Mouse (Mus musculus) neural tube, embryonic 11.5 days (tissue): Measurements from ENCODE around the gene Rftn1. TPM values are rescaled to one million over a fixed set of nuclear protein-coding genes. Genes with fewer than 3 reads are reported as not detected.

ENCODE experiments used
- ATAC-seq: fragments of 200-750 bp; cut with Nextera tagmentation; 2 replicates; pipeline ENCODE4 v1.8.0; 2017; ENCODE audit warnings: moderate number of reproducible peaks, mild to moderate bottlenecking, moderate TSS enrichment, moderate library complexity; ENCODE audit not compliant: insufficient read depth, low FRiP score, low TSS enrichment
- DNase-seq: peaks from one replicate; pipeline ENCODE4 v3.0.0-alpha.2; 2015; ENCODE audit warnings: low spot score
- H3K27ac ChIP-seq: fragments of 300-500 bp; sonication (generic); 2 replicates; pipeline ENCODE4 v1.5.1; 2014; ENCODE audit warnings: low read depth, mild to moderate bottlenecking, low read length
- H3K27me3 ChIP-seq: fragments of 300-500 bp; sonication (generic); 2 replicates; pipeline ENCODE4 v1.6.1; 2014; ENCODE audit warnings: mild to moderate bottlenecking, low read length, mixed read lengths; ENCODE audit not compliant: control insufficient read depth, insufficient read depth
- H3K36me3 ChIP-seq: fragments of 300-500 bp; sonication (generic); 2 replicates; pipeline ENCODE4 v1.6.1; 2014; ENCODE audit warnings: mild to moderate bottlenecking, low read length, moderate library complexity, mixed read lengths; ENCODE audit not compliant: control insufficient read depth, insufficient read depth
- H3K4me1 ChIP-seq: fragments of 300-500 bp; sonication (generic); 2 replicates; pipeline ENCODE4 v1.6.1; 2014; ENCODE audit warnings: low read length, mixed read lengths; ENCODE audit not compliant: control insufficient read depth, insufficient read depth
- H3K4me2 ChIP-seq: fragments of 300-500 bp; sonication (generic); 2 replicates; pipeline ENCODE4 v1.6.1; 2014; ENCODE audit warnings: low read depth, mild to moderate bottlenecking, moderate library complexity
- H3K4me3 ChIP-seq: fragments of 300-500 bp; sonication (generic); 2 replicates; pipeline ENCODE4 v1.5.1; 2014; ENCODE audit warnings: low read depth, low read length
- H3K9ac ChIP-seq: fragments of 300-500 bp; sonication (generic); 2 replicates; pipeline ENCODE4 v1.6.1; 2014; ENCODE audit warnings: mild to moderate bottlenecking, low read length
- H3K9me3 ChIP-seq: fragments of 300-500 bp; sonication (generic); 2 replicates; pipeline ENCODE4 v1.6.1; 2016; ENCODE audit warnings: low read length; ENCODE audit not compliant: control insufficient read depth
- WGBS: fragments of 180-500 bp; shearing (Covaris S2); extraction: QIAGEN DNeasy Blood & Tissue Kit; methylation state at CpG from one replicate; pipeline ENCODE4 v1.1.7; 2014; 5-methylcytosine and 5-hydroxymethylcytosine counted together
- polyA plus RNA-seq: library from polyadenylated mRNA; unstranded; fragments of >200 nt; fragmentation: Nextera tagmentation; extraction: Ambion mirVana; gene quantifications from 2 replicates; pipeline ENCODE4 v1.2.1, GENCODE M21; 2014

The Rftn1 gene
- 6.9 and 7.8 TPM in 2 replicates for polyA plus RNA-seq

GRCm38 (mm10) chr17:50190131-50191015, at the start of gene Rftn1:
Gene Rftn1 (minus strand): TSS chr17:50190674.
- 1% methylated on average over 74 of the region's 79 CpGs for WGBS
- H3K4me1 ChIP-seq: peaks cover 8% of the 10 kb centered on the region; the same call in 1 of the 2 replicates
- peak; percentile 16; the same call in 1 of the 2 replicates for ATAC-seq
- peak within 1 kb of the TSS; percentile 52 for H3K9ac ChIP-seq
- peak within 1 kb of the TSS; percentile 99 for H3K4me2 ChIP-seq
- peak within 1 kb of the TSS; percentile 63 for H3K4me3 ChIP-seq
- H3K9me3 ChIP-seq: no peaks in the 10 kb centered on the region
- peaks cover 19% of the 10 kb centered on the region for H3K27me3 ChIP-seq
- no peaks in the 10 kb centered on the region for H3K36me3 ChIP-seq
- DNase-seq: peak; percentile 60
- no peak within 1 kb of the TSS for H3K27ac ChIP-seq

DNA sequence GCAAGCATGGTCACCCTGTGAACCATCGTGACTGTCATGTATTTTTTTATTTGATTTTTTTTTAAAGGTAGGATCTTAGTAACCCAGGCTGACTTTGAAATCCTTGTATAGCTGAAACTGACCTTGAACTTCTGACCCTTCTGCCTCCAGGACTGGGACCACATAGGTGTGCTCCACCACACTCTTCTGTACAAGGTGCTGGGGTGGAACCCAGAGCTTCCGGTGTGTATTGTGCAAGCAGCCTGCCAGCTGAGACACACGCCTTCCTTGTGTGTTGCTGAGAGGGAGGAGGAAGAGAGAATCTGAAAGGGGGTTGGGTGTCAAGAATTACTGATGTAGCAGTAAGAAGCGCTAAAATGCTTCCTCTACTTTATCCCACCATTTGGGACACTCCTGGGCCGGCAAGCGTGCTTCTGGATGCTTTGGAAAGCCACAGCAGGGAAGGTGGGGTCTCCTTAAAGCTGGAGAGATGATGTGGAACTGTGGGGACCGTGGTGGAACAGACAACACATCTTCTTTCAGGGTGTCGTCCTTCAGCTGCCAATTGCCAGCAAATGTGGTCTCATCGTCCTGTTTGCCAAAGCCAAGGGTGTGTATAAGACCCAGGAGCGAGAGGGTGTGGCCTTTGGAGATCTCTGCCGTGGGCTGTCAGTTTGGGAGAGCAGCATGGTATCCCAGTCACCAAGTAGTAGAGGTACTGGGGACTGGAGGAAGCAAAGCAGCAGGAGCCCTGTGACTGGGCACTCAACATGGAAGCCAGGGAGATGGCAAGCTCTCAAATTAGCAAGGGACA, 47.5 kb upstream of the Rftn1 start:
- no peaks in the 10 kb centered on the region for H3K9me3 ChIP-seq
- no peak overlapping the region for H3K27ac ChIP-seq
- H3K4me3 ChIP-seq: no peak overlapping the region
- no peaks in the 10 kb centered on the region for H3K36me3 ChIP-seq
- no peak overlapping the region for H3K4me2 ChIP-seq
- DNase-seq (no peak), ATAC-seq (no peak; the same call in 1 of the 2 replicates)
- no peak overlapping the region for H3K9ac ChIP-seq
- 67% methylated on average over 11 of the region's 11 CpGs for WGBS
- no peaks in the 10 kb centered on the region for H3K4me1 ChIP-seq
- no peaks in the 10 kb centered on the region for H3K27me3 ChIP-seq

DNA sequence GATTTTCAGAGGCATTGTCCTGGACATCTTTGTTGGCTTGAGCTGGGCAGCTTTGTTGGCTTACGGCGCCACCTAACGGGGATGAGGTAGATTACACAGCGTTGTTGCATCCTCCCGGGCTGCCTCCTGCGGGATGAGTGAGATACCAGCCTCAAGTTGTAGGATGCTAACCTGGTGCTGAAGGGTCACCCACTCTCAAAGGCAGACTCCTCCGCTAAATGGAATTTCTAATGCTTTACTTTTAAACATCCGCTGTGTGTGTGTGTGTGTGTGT, 46.9 kb upstream of the Rftn1 start:
- H3K4me2 ChIP-seq: no peak overlapping the region
- H3K9ac ChIP-seq: peak overlapping the region; percentile 15; the same call in 1 of the 2 replicates
- WGBS: 5% methylated on average over 8 of the region's 8 CpGs
- ATAC-seq (peak; percentile 88), DNase-seq (peak; percentile 81)
- H3K36me3 ChIP-seq: no peaks in the 10 kb centered on the region
- H3K9me3 ChIP-seq: no peaks in the 10 kb centered on the region
- no peaks in the 10 kb centered on the region for H3K4me1 ChIP-seq
- no peaks in the 10 kb centered on the region for H3K27me3 ChIP-seq
- no peak overlapping the region for H3K4me3 ChIP-seq
- H3K27ac ChIP-seq: no peak overlapping the region

DNA sequence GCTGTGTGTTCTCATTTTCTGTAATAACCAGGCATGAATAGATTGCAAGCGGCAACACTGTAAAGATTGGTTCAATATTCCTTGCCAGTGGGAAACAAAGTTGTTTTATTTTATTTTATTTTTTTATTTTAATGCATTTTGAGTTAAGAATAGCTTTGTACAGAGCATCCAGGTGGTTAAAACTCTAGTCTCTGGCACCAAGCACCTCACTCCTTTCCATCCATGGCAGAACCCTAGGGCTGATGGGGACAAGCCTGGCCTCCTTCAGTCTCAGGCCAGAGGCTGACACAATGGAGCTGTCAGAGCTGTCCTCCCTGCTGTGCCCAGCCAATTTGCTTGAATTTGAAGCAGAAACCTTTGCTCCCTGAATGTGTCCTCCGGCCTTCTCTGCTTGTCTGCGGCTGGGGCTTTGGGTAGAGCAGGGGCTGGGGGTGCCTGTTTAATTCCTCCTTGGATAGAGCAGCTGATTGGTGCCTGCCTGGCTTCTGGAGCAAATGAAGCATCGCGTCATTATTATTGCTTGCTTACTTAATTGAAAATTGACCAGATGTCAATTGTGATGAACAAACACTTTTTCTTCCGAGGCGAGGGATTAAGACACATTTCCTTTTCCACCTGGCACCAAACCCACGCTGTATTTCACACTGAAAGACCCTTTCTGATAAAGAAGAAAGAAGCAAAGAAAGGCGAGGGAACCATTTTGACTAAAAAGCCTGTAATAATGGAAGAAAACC, 46.4 kb upstream of the Rftn1 start:
- peak; percentile 85 for ATAC-seq
- no peaks in the 10 kb centered on the region for H3K4me1 ChIP-seq
- H3K9me3 ChIP-seq: no peaks in the 10 kb centered on the region
- no peaks in the 10 kb centered on the region for H3K36me3 ChIP-seq
- WGBS: 40% methylated on average over 9 of the region's 9 CpGs
- peak overlapping the region; percentile 60; the same call in 1 of the 2 replicates for H3K27ac ChIP-seq
- H3K27me3 ChIP-seq: no peaks in the 10 kb centered on the region
- H3K4me2 ChIP-seq: no peak overlapping the region
- peak overlapping the region; percentile 15; the same call in 1 of the 2 replicates for H3K9ac ChIP-seq
- peak; percentile 65 for DNase-seq
- no peak overlapping the region for H3K4me3 ChIP-seq

- peak; percentile 30 for DNase-seq
- Histone ChIP-seq H3K4me2 (no peak overlapping the region), H3K9me3 (no peaks in the 10 kb centered on the region), H3K4me3 (no peak overlapping the region), H3K27ac (no peak overlapping the region), H3K27me3 (no peaks in the 10 kb centered on the region), H3K36me3 (no peaks in the 10 kb centered on the region), H3K4me1 (no peaks in the 10 kb centered on the region), H3K9ac (no peak overlapping the region)
- 44% methylated on average over 13 of the region's 13 CpGs for WGBS
- peak; percentile 45 for ATAC-seq
Observed at GRCm38 (mm10) chr17:50235943-50236701, 45.6 kb upstream of the Rftn1 start.

DNA sequence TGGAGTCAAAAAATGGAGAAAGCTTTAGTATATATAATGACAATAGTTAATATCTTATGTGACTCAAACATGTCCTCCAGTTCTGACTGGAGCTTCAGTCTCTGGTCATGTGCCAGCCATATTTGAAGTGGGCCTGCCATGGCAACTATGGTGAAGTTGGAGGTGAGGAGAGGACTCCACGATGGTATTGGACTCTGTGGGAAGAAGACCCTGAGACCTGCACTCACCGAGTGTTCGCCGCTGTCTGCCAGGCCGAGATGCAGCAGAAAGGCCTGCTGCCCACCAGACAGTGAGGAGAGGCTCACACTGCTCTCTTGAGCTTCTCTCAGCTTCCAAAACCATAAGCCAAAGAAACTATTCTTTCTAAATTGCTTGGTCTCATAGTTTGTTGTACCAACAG, 43.5 kb upstream of the Rftn1 start:
- ATAC-seq: no peak
- no peak overlapping the region for H3K4me3 ChIP-seq
- H3K36me3 ChIP-seq: no peaks in the 10 kb centered on the region
- H3K27ac ChIP-seq: no peak overlapping the region
- 90% methylated on average over 5 of the region's 5 CpGs for WGBS
- no peaks in the 10 kb centered on the region for H3K4me1 ChIP-seq
- H3K27me3 ChIP-seq: no peaks in the 10 kb centered on the region
- H3K4me2 ChIP-seq: no peak overlapping the region
- H3K9ac ChIP-seq: no peak overlapping the region
- no peak for DNase-seq
- H3K9me3 ChIP-seq: no peaks in the 10 kb centered on the region

DNA sequence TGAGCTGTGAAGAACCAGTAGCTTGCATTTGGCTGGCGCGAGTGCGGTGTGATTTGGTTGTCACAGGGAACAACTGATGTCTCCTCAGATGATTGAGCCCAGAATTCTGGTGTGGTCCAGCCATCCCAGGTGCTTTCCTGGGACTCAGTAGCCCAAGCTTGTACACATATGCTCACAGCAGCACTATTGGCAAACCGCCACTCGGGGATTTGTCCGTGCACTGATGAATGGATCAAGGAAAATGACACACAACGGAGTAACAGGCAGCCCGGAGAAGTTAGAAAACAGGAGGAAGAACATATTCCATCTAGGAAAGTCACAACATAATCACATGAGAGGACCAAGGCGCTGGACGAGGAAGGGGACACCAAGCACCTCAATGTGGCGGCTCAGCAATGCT, 42.3 kb upstream of the Rftn1 start:
- no peaks in the 10 kb centered on the region for H3K36me3 ChIP-seq
- ATAC-seq (no peak), DNase-seq (no peak)
- H3K4me2 ChIP-seq: no peak overlapping the region
- H3K4me3 ChIP-seq: no peak overlapping the region
- 91% methylated on average over 11 of the region's 11 CpGs for WGBS
- H3K4me1 ChIP-seq: no peaks in the 10 kb centered on the region
- no peaks in the 10 kb centered on the region for H3K9me3 ChIP-seq
- H3K9ac ChIP-seq: no peak overlapping the region
- no peaks in the 10 kb centered on the region for H3K27me3 ChIP-seq
- H3K27ac ChIP-seq: no peak overlapping the region

GRCm38 (mm10) chr17:50231206-50231605, 40.7 kb upstream of the Rftn1 start:
- Histone ChIP-seq H3K4me2 (no peak overlapping the region), H3K4me3 (no peak overlapping the region), H3K27me3 (no peaks in the 10 kb centered on the region), H3K4me1 (no peaks in the 10 kb centered on the region), H3K36me3 (no peaks in the 10 kb centered on the region), H3K9me3 (no peaks in the 10 kb centered on the region), H3K27ac (no peak overlapping the region), H3K9ac (no peak overlapping the region)
- no peak for DNase-seq
- WGBS: 81% methylated on average over 8 of the region's 8 CpGs
- ATAC-seq: no peak
